Mouse (Mus musculus): ENCODE measurements around the gene Gm13043. TPM values are rescaled to one million over a fixed set of nuclear protein-coding genes. Genes with fewer than 3 reads are reported as not detected.
"Not testable (repeated sequence)": the region's sequence is repeated elsewhere in the genome, so short reads cannot be mapped to it uniquely, and the experiment has no call there.

Gm13043 gene
- not detected for total RNA-seq (2021)

DNA sequence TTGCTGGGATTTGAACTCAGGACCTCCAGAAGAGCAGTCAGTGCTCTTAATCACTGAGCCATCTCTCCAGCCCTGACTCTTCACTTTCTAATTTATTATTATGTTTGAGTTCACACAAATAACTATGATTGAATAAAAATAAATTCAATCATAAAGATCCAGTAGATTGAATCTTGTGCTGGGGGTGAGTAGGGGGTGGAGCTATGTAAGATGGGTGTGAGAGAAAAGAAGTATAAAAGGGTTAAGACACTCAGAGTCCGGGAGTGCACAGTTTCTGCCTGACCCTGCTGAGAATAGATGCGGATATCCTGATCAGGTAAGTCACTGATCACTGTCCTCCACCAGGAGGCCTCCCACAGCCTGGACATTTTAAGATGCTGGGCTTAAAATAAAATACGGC, at the start of gene Gm13043:
Gene Gm13043, plus strand, starts transcription at position 301 of the 400 bp plus-strand sequence.
- DNase-seq, result no peak
- intact Hi-C loops (cut with DNase I), result no loop called here

DNA sequence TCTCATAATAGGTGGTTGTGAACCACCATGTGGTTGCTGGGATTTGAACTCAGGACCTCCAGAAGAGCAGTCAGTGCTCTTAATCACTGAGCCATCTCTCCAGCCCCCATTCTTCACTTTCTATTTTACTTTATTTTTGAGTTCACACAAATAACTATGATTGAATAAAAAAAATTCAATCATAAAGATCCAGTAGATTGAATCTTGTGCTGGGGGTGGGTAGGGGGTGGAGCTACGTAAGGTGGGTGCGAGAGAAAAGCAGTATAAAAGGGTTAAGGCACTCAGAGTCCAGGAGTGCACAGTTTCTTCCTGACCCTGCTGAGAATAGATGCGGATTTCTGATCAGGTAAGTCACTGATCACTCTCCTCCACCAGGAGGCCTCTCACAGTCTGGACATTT, 24.5 kb downstream of the Gm13043 start, which contains the start of gene Gm13040:
Gene Gm13040, plus strand, starts transcription at position 301 of the 400 bp plus-strand sequence.
- intact Hi-C loops (cut with DNase I); DNase-seq: not testable (repeated sequence)

DNA sequence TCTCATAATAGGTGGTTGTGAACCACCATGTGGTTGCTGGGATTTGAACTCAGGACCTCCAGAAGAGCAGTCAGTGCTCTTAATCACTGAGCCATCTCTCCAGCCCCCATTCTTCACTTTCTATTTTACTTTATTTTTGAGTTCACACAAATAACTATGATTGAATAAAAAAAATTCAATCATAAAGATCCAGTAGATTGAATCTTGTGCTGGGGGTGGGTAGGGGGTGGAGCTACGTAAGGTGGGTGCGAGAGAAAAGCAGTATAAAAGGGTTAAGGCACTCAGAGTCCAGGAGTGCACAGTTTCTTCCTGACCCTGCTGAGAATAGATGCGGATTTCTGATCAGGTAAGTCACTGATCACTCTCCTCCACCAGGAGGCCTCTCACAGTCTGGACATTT, 40.3 kb downstream of the Gm13043 start, which contains the start of the genes BC080695 and Gm13057:
Gene BC080695, plus strand, starts transcription at position 301 of the 400 bp plus-strand sequence.
Gene Gm13057, plus strand, starts transcription at position 310 of the 400 bp plus-strand sequence.
- DNase-seq; intact Hi-C loops (cut with DNase I): not testable (repeated sequence)

Other genes with a start within 250 kb of the Gm13043 start
- gene Pdpn, start 211.8 kb upstream of the Gm13043 start, total RNA-seq (2021), result 1 to 10 TPM; 5.8 to 8.3 TPM
- gene Lrrc38, start 161.6 kb upstream of the Gm13043 start, total RNA-seq (2021), result under 1 TPM in 1 of 2 experiments, not detected in 1; 0.14 TPM
- gene Pramel1, start 116.9 kb upstream of the Gm13043 start, total RNA-seq (2021), result not detected
- gene Pramef8, start 98.9 kb upstream of the Gm13043 start, total RNA-seq (2021), result 10 to 100 TPM in 1 of 2 experiments, 1 to 10 TPM in 1; 9.9 to 11.5 TPM
- not detected for gene Oog4, start 61.0 kb upstream of the Gm13043 start, total RNA-seq (2021)
- gene Gm13040, start 24.6 kb downstream of the Gm13043 start, total RNA-seq (2021), result not detected
- gene BC080695, start 40.4 kb downstream of the Gm13043 start, total RNA-seq (2021), result not detected
- gene Gm13057, start 40.4 kb downstream of the Gm13043 start, total RNA-seq (2021), result not detected
- gene Gm13083, start 103.7 kb downstream of the Gm13043 start, total RNA-seq (2021), result not detected
- not detected for gene Gm13088, start 145.9 kb downstream of the Gm13043 start, total RNA-seq (2021)
- gene Gm13089, start 191.4 kb downstream of the Gm13043 start, total RNA-seq (2021), result not detected
- gene Gm13078, start 208.1 kb downstream of the Gm13043 start, total RNA-seq (2021), result not detected

Data from heart, postnatal 36 days (tissue).